ENCODE assay signal across 8 mouse cellular contexts in genomic region chr19:32030430-32030829, GRCm38 (mm10).
A peak's percentile ranks its signal among the peaks of the same experiment; 100 is the strongest.
DNase-seq lines count a peak whose midpoint lies in the region; ATAC-seq and TF ChIP-seq lines count a peak whose summit lies in the region.

No protein-coding gene starts in this region.

- DNase-seq in heart, postnatal 0 days (ENCODE audit: low spot score), result peak; percentile 34
- peak; percentile 87 for DNase-seq in 3T3-L1 (ENCODE audit: low read depth, low spot score)
- peak; percentile 66 for DNase-seq in ES-E14 (ENCODE audit: low read depth, low spot score)
- peak; percentile 45 for DNase-seq in embryo, embryonic 9.5 days (ENCODE audit: extremely low spot score)
- peak; percentile 75 for DNase-seq in mesoderm, embryonic 11.5 days (ENCODE audit: low read depth, low spot score)
- no peak for DNase-seq in yolk sac, embryonic 10.5 days (ENCODE audit: low spot score)

- no peaks in the 10 kb centered on the region for H3K4me1 ChIP-seq in heart, postnatal 0 days (ENCODE audit: control insufficient read depth, insufficient read depth)
- 0 out of 2 replicates have a peak, but pooled peaks cover 2% of the 10 kb centered on the region for H3K4me1 ChIP-seq in heart, embryonic 12.5 days (replicated peaks)
- no peaks in the 10 kb centered on the region for H3K4me1 ChIP-seq in ES-E14 (ENCODE audit: control insufficient read depth in 2 of 2, insufficient read depth in 2 of 2, low read length in 2 of 2, poor library complexity in 1 of 2)

- H3K27ac ChIP-seq in heart, postnatal 0 days (ENCODE audit: low read depth), result no peak overlapping the region
- no peak overlapping the region for H3K27ac ChIP-seq in heart, embryonic 12.5 days (ENCODE audit: poor library complexity, severe bottlenecking)
- no peak overlapping the region for H3K27ac ChIP-seq in ES-E14 (ENCODE audit: insufficient read depth, low read depth, low read length, poor library complexity, severe bottlenecking)

- no peaks in the 10 kb centered on the region for H3K27me3 ChIP-seq in heart, postnatal 0 days (ENCODE audit: control insufficient read depth, insufficient read depth, low read length)
- no peaks in the 10 kb centered on the region for H3K27me3 ChIP-seq in heart, embryonic 12.5 days (replicated peaks)

- no peak for TF ChIP-seq EP300 in heart, postnatal 0 days (IDR thresholded peaks at IDR 0.05; ENCODE audit: low read depth)

- no peaks in the 10 kb centered on the region for H3K36me3 ChIP-seq in heart, postnatal 0 days (replicated peaks; ENCODE audit: control insufficient read depth, insufficient read depth, low read length)
- H3K36me3 ChIP-seq in heart, embryonic 12.5 days, result no peaks in the 10 kb centered on the region
- no peaks in the 10 kb centered on the region for H3K36me3 ChIP-seq in ES-E14 (ENCODE audit: control insufficient read depth, insufficient read depth, low read length, poor library complexity, severe bottlenecking)

- no peak overlapping the region for H3K4me3 ChIP-seq in heart, postnatal 0 days (ENCODE audit: low read depth, low read length)
- H3K4me3 ChIP-seq in heart, embryonic 12.5 days, result no peak overlapping the region
- no peak overlapping the region for H3K4me3 ChIP-seq in ES-E14 (ENCODE audit: insufficient read depth in 1 of 2, low read depth in 1 of 2, low read length in 2 of 2, poor library complexity in 1 of 2, severe bottlenecking in 1 of 2)

- H3K4me2 ChIP-seq in heart, postnatal 0 days (ENCODE audit: low read depth, low read length), result no peak overlapping the region
- H3K4me2 ChIP-seq in heart, embryonic 12.5 days, result no peak overlapping the region

- WGBS in heart, postnatal 0 days, result 0% methylated on average over 1 of the region's 1 CpGs
- 5% methylated on average over 1 of the region's 1 CpGs for WGBS in heart, embryonic 12.5 days

- ATAC-seq in heart, postnatal 0 days (ENCODE audit: insufficient read depth, low read depth), result no peak
- no peak for ATAC-seq in heart, embryonic 12.5 days (ENCODE audit: insufficient number of reproducible peaks, low FRiP score)
- peak; percentile 54 for ATAC-seq in inflammation-experienced regulatory T-cells, adult 6 months

- peak; percentile 76 for TF ChIP-seq CTCF in heart, postnatal 0 days (IDR thresholded peaks at IDR 0.05; ENCODE audit: low read depth)

- no peak overlapping the region for H3K9ac ChIP-seq in heart, postnatal 0 days (replicated peaks; ENCODE audit: low read depth, low read length)
- H3K9ac ChIP-seq in heart, embryonic 12.5 days, result no peak overlapping the region
- H3K9ac ChIP-seq in ES-E14 (ENCODE audit: insufficient read depth, low read depth, low read length, poor library complexity, severe bottlenecking), result no peak overlapping the region

- H3K9me3 ChIP-seq in heart, postnatal 0 days (replicated peaks; ENCODE audit: control insufficient read depth, low read length), result no peaks in the 10 kb centered on the region
- H3K9me3 ChIP-seq in heart, embryonic 12.5 days (replicated peaks), result no peaks in the 10 kb centered on the region
- H3K9me3 ChIP-seq in ES-E14 (ENCODE audit: control insufficient read depth, insufficient read depth, low read depth, low read length), result no peaks in the 10 kb centered on the region

- in situ Hi-C loops in ES-E14 (cut with MboI; ENCODE audit: low sequenced_read_pairs in 2 of 2, unreplicated experiment in 2 of 2), result no loop called here

TF ChIP-seq in ES-E14, 5 proteins besides CTCF, POLR2A, EP300 and RAD21:
- no peak for TF ChIP-seq MAFK (IDR thresholded peaks at IDR 0.05; ENCODE audit: insufficient read depth, low read depth, low read length)
- TF ChIP-seq ZC3H11A (IDR thresholded peaks at IDR 0.05; ENCODE audit: borderline replicate concordance, low read depth, low read length), result peak; percentile 51; the same call in 1 of the 2 replicates
- no peak for TF ChIP-seq HCFC1 (IDR thresholded peaks at IDR 0.05; ENCODE audit: borderline replicate concordance, insufficient read depth, low read length)
- TF ChIP-seq ZNF384 (IDR thresholded peaks at IDR 0.05; ENCODE audit: low read depth, low read length), result no peak
TF ChIP-seq in ES-E14: peak in this region for 1.
